Mouse (Mus musculus) thymus, postnatal 4 days (tissue): ENCODE data around the gene Hoxd10.
A peak's percentile ranks its signal among the peaks of the same experiment; 100 is the strongest.

ENCODE experiments used
- DNase-seq: peaks from one replicate; pipeline ENCODE4 v3.0.0; 2021

Hoxd10 gene

GRCm38 (mm10) chr2:74696442-74697335, 5.0 kb downstream of the Hoxd10 start:
- DNase-seq: no peak

DNA sequence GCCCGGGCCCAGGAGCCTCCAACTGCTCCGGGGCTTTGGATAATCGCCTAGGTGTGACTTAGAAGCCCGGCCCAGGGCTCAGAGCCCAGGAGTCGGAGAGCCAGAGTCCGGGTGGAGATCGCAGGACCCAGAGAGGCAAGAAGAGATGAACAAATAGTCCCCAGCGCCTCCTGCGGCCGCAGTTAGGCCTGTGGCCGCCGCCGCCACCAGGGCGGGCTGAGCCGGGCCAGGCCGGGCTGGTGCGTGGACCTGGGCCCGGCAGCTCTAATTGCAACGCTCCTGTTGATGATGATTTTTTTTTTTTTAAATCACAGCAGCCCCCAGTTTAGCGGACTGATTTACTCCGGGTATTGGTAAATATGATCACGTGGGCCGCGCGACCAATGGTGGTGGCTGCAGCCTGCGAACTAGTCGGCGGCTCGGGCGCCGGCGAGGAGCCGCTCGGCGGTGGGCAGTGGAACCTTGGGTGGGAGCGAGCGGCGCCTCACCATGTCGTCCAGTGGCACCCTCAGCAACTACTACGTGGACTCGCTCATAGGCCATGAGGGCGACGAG, 5.9 kb downstream of the Hoxd10 start, which contains the start of gene Hoxd9:
Gene Hoxd9, plus strand, starts transcription at position 161 of the 555 bp plus-strand sequence.
- DNase-seq: peak; percentile 19

DNA sequence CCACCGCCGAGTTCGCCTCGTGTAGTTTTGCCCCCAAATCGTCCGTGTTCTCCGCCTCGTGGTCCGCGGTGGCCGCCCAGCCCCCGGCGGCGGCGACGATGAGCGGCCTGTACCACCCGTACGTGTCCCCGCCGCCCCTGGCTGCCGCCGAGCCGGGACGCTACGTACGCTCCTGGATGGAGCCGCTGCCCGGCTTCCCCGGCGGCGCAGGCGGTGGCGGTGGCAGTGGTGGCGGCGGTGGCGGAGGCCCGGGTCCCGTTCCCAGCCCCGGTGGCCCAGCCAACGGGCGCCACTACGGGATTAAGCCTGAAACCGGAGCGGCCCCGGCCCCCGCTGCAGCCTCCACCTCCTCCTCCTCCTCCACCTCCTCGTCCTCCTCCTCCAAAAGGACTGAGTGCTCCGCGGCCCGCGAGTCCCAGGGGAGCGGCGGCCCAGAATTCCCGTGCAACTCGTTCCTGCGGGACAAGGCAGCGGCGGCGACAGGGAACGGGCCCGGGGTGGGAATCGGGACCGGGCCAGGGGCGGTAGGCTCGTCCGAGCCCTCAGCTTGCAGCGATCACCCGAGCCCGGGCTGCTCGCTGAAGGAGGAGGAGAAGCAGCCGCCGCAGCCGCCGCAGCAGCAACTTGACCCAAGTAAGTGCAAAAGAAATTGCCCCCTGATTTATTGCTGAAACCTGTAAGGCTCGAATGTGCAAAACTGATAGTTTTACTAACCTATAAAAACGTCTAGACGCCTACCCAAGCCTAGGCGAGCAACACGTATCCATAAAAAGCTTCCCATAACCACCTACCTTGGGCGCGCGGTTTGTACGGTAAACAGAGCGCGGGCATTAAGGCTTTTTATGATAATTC, 6.7 kb downstream of the Hoxd10 start:
- DNase-seq: peak; percentile 34

GRCm38 (mm10) chr2:74699053-74699430, 7.3 kb downstream of the Hoxd10 start:
- no peak for DNase-seq

GRCm38 (mm10) chr2:74699664-74700545, 8.2 kb downstream of the Hoxd10 start:
- no peak for DNase-seq

GRCm38 (mm10) chr2:74700546-74701112, 8.9 kb downstream of the Hoxd10 start:
- DNase-seq: no peak

DNA sequence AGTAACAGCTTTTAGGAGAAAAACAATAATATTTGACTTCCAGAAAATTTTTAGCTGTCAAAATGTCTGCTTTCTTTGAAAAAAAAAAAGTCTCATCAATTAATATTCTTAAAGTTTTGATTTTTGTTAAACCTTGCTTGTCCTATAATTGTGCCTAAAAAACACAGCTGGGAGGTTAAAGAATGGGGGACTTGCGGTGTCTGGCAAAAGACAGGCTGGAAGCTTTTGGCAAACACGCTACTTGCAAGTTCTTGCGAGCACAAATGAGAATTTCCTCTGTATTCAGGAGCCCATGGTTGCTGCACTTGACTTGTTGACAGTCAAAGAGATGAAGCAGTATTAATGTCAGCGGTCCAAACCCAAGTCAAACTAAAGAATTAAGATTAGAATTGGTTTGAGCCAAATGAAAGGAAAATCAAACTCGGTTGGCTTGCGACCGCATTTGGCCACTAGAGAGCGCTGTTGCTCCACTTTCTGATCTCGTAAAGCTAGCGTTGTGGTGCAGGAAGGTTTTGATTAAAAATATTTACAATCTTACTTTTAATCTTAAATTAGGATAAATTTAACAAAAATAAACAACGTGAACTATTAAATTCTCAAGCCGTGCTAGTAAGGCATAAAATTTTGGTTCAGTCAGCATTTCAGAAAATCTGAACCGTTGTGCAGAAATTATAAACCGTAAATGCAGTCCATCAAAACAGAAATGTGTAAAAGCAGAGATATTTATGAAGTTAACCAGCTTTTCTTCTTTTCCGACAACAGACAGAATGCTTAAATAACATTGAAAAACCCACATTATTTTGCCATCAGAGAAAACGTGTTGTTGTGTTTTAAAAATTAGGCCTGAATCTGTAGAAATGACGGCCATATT, 10.5 kb downstream of the Hoxd10 start:
- peak; percentile 87 for DNase-seq

GRCm38 (mm10) chr2:74702820-74703219, 11.1 kb downstream of the Hoxd10 start:
- DNase-seq: no peak

GRCm38 (mm10) chr2:74703317-74703716, 11.6 kb downstream of the Hoxd10 start:
- no peak for DNase-seq

DNA sequence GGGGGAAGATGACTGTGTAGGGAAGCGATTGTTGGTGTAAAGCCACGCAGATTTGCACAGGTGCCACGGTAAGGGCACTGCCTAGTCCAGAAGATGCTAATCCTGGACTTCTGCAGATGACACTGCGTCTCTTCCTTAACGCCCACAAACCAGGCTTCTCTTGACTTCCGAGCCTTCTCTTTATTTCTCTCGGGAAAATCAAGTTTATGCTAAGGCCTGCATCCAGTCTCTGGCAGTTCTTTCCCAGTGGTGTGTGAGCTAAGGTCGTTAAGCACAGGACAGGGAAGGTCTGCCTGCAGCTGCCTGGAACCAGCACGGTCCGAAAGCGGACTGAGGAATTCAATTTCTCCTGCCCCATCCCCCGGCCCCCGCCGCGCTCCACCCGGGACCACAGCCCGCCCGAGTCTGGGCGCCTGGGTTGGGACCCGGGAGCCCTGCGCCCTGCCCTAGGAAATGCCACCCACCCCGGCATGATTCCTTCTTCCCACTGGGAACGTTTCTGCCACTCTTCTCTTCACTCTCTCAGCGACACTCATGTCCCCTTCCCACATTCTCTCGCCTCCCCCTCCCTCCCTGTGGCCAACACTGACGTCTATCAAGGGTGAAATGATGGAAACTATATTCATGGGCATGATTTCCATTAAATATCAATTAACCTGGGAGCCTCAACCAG, 12.1 kb downstream of the Hoxd10 start:
- DNase-seq: no peak

DNA sequence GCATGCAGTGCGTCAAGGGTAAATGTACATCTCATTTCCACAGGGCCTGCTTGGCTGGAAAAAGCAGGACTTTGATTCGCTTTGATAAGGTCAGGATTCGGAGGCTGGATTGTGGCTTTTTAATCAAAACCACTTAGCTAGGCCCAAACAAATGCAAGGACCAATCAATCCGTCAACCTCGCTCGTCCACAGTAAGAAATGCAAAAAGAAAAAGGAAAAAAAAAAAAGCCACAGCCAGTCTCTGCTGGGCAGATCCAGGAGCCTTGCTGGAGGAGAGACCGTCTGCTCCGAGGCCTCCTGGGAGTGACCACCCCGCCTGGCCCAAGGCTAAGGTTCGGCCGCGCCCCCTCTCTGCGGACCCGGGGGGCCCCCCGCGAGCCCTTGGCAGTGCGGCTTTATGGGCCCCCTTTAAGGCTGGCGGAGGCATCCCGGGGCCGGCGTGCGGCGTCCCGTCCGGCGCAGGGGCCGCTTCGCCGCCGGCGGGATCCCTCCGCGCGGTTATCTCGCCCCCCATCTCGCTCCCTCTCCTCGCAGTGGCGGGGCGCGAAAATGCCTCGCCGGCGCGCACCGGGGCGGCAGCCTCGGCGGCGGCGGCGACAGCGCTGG, 12.8 kb downstream of the Hoxd10 start, which contains the start of gene Hoxd8:
Gene Hoxd8, plus strand, starts transcription at position 223 of the 606 bp plus-strand sequence.
- DNase-seq: peak; percentile 61

GRCm38 (mm10) chr2:74704999-74705466, 13.3 kb downstream of the Hoxd10 start:
- no peak for DNase-seq

GRCm38 (mm10) chr2:74705467-74706089, 13.9 kb downstream of the Hoxd10 start:
- DNase-seq: peak; percentile 52

GRCm38 (mm10) chr2:74706393-74706960, 14.8 kb downstream of the Hoxd10 start:
- no peak for DNase-seq

- DNase-seq: no peak
Observed at GRCm38 (mm10) chr2:74707599-74707998, 15.9 kb downstream of the Hoxd10 start.

GRCm38 (mm10) chr2:74708676-74709075, 17.0 kb downstream of the Hoxd10 start:
- no peak for DNase-seq

DNA sequence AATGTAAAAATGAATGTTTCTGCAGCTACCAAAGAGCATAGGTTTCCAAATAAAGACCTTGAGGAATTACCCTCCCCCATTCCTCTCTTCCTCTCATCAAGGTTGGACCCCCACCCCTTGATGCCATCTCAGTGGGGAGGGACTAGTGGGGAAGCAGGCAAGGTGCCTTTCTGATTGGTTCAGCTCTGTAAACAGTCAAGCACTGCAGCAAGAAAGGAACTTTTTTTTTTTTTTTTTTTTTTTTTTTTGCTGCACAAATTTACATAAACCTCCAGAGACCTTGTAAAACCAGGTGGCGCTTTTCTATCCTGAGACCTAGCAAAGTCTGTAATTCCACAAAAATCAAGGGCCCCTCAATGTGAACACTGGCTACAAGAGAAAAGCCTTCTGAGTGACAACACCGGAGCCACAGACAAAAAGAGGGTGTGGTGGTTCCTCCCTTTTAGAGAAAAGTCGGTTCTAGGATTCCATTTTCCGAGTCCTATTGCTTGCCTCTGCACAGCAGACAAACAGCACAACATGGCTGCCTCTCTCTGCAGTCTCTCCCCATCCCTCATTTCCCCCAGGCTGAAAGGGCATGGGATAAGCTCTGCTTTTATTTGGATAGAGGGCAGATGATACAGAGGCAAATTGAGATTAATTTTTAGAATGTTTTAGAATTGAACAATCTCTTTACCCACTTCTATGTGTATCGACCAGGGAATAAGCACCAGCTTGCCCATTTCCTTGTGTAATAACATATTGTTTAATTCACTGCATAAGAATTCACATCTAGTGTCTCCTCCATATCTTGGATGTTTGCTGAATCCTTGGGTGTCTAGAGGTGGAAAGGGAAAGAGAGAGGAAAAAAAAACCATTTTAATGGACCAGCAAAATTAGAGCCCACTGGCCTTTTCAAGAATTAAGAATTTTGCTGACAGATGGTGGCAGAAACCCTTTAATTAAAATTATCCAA, 18.0 kb downstream of the Hoxd10 start:
- no peak for DNase-seq
